Mouse (Mus musculus) kidney, adult 11 months (tissue): ENCODE measurements around the gene Cfap161.

Experiments used
- DNase-seq: peaks from one replicate; pipeline ENCODE4 v3.0.0; 2022

Gene Cfap161

GRCm38 (mm10) chr7:83794705-83795104, at the start of gene Cfap161:
TSS of gene Cfap161 (minus strand) at chr7:83794880.
- DNase-seq: no peak

- no peak for DNase-seq
Measured at GRCm38 (mm10) chr7:83842486-83843259, 48.0 kb upstream of the Cfap161 start.

GRCm38 (mm10) chr7:83840076-83840475, 45.4 kb upstream of the Cfap161 start:
- no peak for DNase-seq

- DNase-seq: no peak
Measured at GRCm38 (mm10) chr7:83838525-83839224, 44.0 kb upstream of the Cfap161 start.

GRCm38 (mm10) chr7:83829355-83829754, 34.7 kb upstream of the Cfap161 start:
- DNase-seq: no peak

- no peak for DNase-seq
Measured at GRCm38 (mm10) chr7:83827402-83828076, 32.9 kb upstream of the Cfap161 start.

GRCm38 (mm10) chr7:83826808-83827207, 32.1 kb upstream of the Cfap161 start:
- no peak for DNase-seq

GRCm38 (mm10) chr7:83821951-83822350, 27.3 kb upstream of the Cfap161 start:
- DNase-seq: no peak

- no peak for DNase-seq
Measured at GRCm38 (mm10) chr7:83816886-83817285, 22.2 kb upstream of the Cfap161 start.

GRCm38 (mm10) chr7:83815646-83816045, 21.0 kb upstream of the Cfap161 start:
- no peak for DNase-seq

- peak; percentile 22 for DNase-seq
Measured at GRCm38 (mm10) chr7:83813993-83814392, 19.3 kb upstream of the Cfap161 start.

GRCm38 (mm10) chr7:83813465-83813864, 18.8 kb upstream of the Cfap161 start:
- no peak for DNase-seq

- no peak for DNase-seq
Measured at GRCm38 (mm10) chr7:83813016-83813415, 18.3 kb upstream of the Cfap161 start.

- DNase-seq: no peak
Measured at GRCm38 (mm10) chr7:83812581-83812980, 17.9 kb upstream of the Cfap161 start.

GRCm38 (mm10) chr7:83811916-83812315, 17.2 kb upstream of the Cfap161 start:
- DNase-seq: peak; percentile 23

- DNase-seq: no peak
Measured at GRCm38 (mm10) chr7:83811461-83811860, 16.8 kb upstream of the Cfap161 start.

GRCm38 (mm10) chr7:83810141-83811100, 15.7 kb upstream of the Cfap161 start:
- DNase-seq: peak; percentile 68

GRCm38 (mm10) chr7:83809715-83810114, 15.0 kb upstream of the Cfap161 start:
- DNase-seq: no peak

- DNase-seq: peak; percentile 72
Measured at GRCm38 (mm10) chr7:83809060-83809459, 14.4 kb upstream of the Cfap161 start.

- DNase-seq: no peak
Measured at GRCm38 (mm10) chr7:83806934-83807333, 12.3 kb upstream of the Cfap161 start.

- DNase-seq: no peak
Measured at GRCm38 (mm10) chr7:83803777-83804176, 9.1 kb upstream of the Cfap161 start.

GRCm38 (mm10) chr7:83802509-83802908, 7.8 kb upstream of the Cfap161 start:
- no peak for DNase-seq
